Mouse (Mus musculus) kidney, embryonic 14.5 days (tissue): ENCODE results near the gene Pex5l. TPM values are rescaled to one million over a fixed set of nuclear protein-coding genes. Genes with fewer than 3 reads are reported as not detected.

Experiments
- ATAC-seq: fragments of 200-750 bp; cut with Nextera tagmentation; 2 replicates; pipeline ENCODE4 v1.8.0; 2017; ENCODE audit warnings: moderate number of reproducible peaks, mild to moderate bottlenecking, moderate TSS enrichment, moderate library complexity; ENCODE audit not compliant: low FRiP score, low TSS enrichment
- H3K27ac ChIP-seq: fragments of 300-500 bp; sonication (generic); 2 replicates; pipeline ENCODE4 v1.5.1; 2014; ENCODE audit warnings: low read depth, mild to moderate bottlenecking, low read length, moderate library complexity, mixed read lengths
- H3K27me3 ChIP-seq: fragments of 300-500 bp; sonication (generic); 2 replicates; pipeline ENCODE4 v1.6.1; 2014; ENCODE audit warnings: mild to moderate bottlenecking, low read length; ENCODE audit not compliant: control insufficient read depth, insufficient read depth
- H3K36me3 ChIP-seq: fragments of 300-500 bp; sonication (generic); 2 replicates; pipeline ENCODE4 v1.6.1; 2014; ENCODE audit warnings: low read length, mixed read lengths; ENCODE audit not compliant: control insufficient read depth, insufficient read depth
- H3K4me1 ChIP-seq: fragments of 300-500 bp; sonication (generic); 2 replicates; pipeline ENCODE4 v1.6.1; 2014; ENCODE audit warnings: low read length, mixed read lengths; ENCODE audit not compliant: control insufficient read depth, insufficient read depth
- H3K4me2 ChIP-seq: fragments of 300-500 bp; sonication (generic); replicated peaks from 2 replicates; pipeline ENCODE4 v1.6.1; 2014; ENCODE audit warnings: low read depth, mild to moderate bottlenecking, low read length
- H3K4me3 ChIP-seq: fragments of 300-500 bp; sonication (generic); 2 replicates; pipeline ENCODE4 v1.5.1; 2014; ENCODE audit warnings: mild to moderate bottlenecking, low read length
- H3K9ac ChIP-seq: fragments of 300-500 bp; sonication (generic); 2 replicates; pipeline ENCODE4 v1.6.1; 2014; ENCODE audit warnings: low read depth, mild to moderate bottlenecking, low read length, moderate library complexity
- H3K9me3 ChIP-seq: fragments of 300-500 bp; sonication (generic); 2 replicates; pipeline ENCODE4 v1.6.1; 2016; ENCODE audit warnings: low read length; ENCODE audit not compliant: control insufficient read depth
- WGBS: fragments of 180-500 bp; shearing (Covaris S2); extraction: QIAGEN DNeasy Blood & Tissue Kit; methylation state at CpG from one replicate; pipeline ENCODE4 v1.1.7; 2014; 5-methylcytosine and 5-hydroxymethylcytosine counted together
- polyA plus RNA-seq: library from polyadenylated mRNA; unstranded; fragments of >200 nt; fragmentation: Nextera tagmentation; extraction: Ambion mirVana; gene quantifications from 2 replicates; pipeline ENCODE4 v1.2.1, GENCODE M21; 2014

The Pex5l gene
- polyA plus RNA-seq, 1 experiment from 2014 or later = not detected

DNA sequence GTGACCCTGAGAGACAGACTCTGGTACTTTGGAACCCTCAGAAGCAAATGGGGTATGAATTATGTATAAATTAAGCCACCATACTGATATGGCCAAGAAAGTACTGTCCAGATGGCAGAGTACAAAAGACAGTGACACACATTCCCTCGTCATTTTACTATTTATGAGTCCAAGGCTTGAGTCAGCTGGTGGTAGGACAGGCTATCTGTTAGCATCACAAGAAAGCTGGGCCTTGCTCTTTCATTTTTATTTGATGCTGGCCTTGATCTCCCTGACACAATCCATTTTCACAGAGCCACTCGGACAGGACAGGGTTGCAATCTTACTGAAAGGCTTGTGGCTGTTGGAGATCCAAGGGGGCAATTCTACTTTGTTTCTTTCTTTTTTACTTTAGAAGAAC, 67.4 kb downstream of the Pex5l start:
- WGBS = 82% methylated on average over 2 of the region's 2 CpGs
- no peaks in the 10 kb centered on the region for H3K36me3 ChIP-seq
- no peak overlapping the region for H3K27ac ChIP-seq
- no peaks in the 10 kb centered on the region for H3K4me1 ChIP-seq
- no peak for ATAC-seq
- H3K9me3 ChIP-seq = no peaks in the 10 kb centered on the region
- no peak overlapping the region for H3K9ac ChIP-seq
- H3K4me3 ChIP-seq = no peak overlapping the region
- H3K4me2 ChIP-seq = no peak overlapping the region
- no peaks in the 10 kb centered on the region for H3K27me3 ChIP-seq

DNA sequence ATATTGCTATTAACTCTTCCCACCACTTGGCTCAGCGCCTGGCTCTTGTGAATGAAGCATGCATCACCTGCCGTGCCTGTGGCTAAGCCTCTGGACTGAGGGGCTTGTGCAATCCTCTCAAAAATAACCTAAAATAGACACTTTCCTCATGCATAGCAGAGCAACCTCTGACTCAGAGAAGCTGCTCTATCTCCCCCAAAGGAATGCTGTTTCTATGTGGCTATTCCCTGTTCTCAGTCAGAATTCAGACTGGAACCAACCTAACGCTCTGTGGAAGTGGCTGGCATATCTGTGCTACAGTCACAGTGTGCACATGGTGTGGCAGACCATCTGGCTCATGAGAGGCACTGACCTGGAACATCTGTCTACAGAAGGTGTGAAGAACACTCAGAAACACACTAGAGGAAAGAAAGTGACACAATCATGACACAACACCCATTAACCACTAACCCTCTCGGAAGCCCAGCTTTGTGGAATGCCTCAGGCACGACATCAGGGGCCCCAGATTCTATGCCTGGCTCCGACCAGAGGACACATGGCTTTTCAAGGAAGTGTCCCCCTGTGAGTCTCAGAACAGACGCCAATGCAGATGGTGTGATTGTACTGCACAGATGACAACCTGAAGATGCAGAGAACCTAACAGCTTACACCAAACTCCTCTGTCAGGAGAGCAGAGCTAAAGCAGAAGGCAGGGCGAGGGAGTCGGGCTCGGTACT, 68.6 kb downstream of the Pex5l start:
- Histone ChIP-seq H3K27me3 (no peaks in the 10 kb centered on the region), H3K9ac (no peak overlapping the region), H3K4me3 (no peak overlapping the region), H3K27ac (no peak overlapping the region), H3K9me3 (no peaks in the 10 kb centered on the region), H3K36me3 (no peaks in the 10 kb centered on the region), H3K4me2 (no peak overlapping the region), H3K4me1 (no peaks in the 10 kb centered on the region)
- 52% methylated on average over 10 of the region's 10 CpGs for WGBS
- no peak for ATAC-seq

DNA sequence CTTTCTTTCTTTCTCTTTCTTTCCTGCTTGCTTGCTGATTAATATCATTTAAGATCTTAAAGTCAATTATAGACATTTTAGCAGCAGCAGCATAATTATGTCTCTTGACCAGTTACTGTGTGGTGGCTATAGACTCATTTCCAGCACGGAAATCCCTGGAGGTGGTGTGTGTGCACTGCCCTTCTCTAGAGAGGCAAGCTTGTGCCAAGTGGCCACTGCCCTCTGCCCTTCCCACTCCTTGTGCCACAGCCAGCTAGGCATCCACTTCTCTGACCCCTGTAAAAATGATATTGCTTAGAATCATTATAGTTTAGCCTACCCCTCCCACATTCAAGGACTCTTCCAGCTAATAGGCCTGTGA, 69.2 kb downstream of the Pex5l start:
- H3K9me3 ChIP-seq = no peaks in the 10 kb centered on the region
- ATAC-seq = no peak
- no peak overlapping the region for H3K4me2 ChIP-seq
- H3K36me3 ChIP-seq = no peaks in the 10 kb centered on the region
- 67% methylated on average over 1 of the region's 1 CpGs for WGBS
- no peak overlapping the region for H3K27ac ChIP-seq
- H3K4me1 ChIP-seq = no peaks in the 10 kb centered on the region
- H3K27me3 ChIP-seq = no peaks in the 10 kb centered on the region
- H3K4me3 ChIP-seq = no peak overlapping the region
- H3K9ac ChIP-seq = no peak overlapping the region

DNA sequence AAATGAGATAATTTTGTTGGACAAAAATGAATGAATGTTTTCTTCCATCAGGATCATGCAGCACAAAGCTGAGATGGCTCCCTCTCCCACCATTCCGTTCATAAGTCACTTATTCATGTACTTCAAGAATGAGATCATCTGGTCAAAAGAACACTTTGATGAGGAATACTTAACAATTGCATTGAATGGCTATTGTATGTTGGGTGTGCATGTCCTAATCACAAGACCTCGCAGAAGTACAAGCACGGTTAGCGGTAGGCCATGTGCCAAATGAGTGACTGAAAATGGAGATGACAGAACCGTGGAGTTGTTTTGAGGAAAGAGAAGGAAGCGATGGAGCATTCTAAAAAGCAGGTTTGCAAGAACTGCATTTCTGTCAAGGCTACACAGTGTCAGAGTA, 72.3 kb downstream of the Pex5l start:
- Histone ChIP-seq H3K4me1 (no peaks in the 10 kb centered on the region), H3K27me3 (no peaks in the 10 kb centered on the region), H3K9ac (no peak overlapping the region), H3K4me2 (no peak overlapping the region), H3K4me3 (no peak overlapping the region), H3K27ac (no peak overlapping the region), H3K36me3 (no peaks in the 10 kb centered on the region), H3K9me3 (no peaks in the 10 kb centered on the region)
- no peak for ATAC-seq
- WGBS = 95% methylated on average over 6 of the region's 6 CpGs

DNA sequence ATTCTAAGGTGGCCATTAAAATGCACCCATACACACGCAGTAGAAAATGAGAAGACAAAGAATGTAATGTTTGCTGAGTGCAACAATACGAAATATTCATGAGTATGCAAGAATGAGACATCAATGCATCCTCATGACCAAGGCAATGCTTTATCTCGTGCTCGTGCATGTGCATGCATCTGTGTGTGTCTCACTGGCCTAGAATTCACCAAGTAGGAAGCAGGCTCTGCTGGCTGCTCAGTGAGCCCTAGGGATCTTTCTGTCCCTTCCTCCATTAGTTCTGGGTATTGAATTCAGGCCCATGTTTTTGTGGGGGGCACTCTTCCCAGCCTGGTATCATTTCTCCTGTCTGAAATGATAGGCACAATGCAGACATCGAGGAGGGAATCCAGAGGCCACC, 74.9 kb downstream of the Pex5l start:
- no peak overlapping the region for H3K27ac ChIP-seq
- no peak overlapping the region for H3K9ac ChIP-seq
- no peak for ATAC-seq
- 83% methylated on average over 5 of the region's 5 CpGs for WGBS
- no peaks in the 10 kb centered on the region for H3K36me3 ChIP-seq
- no peaks in the 10 kb centered on the region for H3K4me1 ChIP-seq
- no peak overlapping the region for H3K4me2 ChIP-seq
- no peak overlapping the region for H3K4me3 ChIP-seq
- no peaks in the 10 kb centered on the region for H3K9me3 ChIP-seq
- H3K27me3 ChIP-seq = no peaks in the 10 kb centered on the region

DNA sequence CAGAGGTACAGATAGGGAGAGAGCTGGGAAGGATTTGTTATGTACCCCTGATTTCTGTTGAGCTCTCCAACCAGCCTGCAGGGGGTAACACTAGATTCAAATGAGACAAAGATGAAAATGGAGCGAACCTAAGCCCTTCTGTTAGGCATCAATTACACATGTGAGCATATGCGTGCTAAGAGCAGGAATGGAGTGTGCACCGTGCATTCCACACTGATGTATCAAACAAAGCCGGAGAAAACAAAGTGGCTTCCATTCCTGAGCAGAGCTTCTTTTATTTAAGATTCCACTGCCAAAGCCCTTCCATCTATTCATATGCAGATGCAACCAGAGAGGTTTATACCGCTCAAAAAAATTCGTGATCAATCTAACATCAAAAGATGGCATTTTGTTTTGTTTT, 79.5 kb downstream of the Pex5l start:
- H3K4me1 ChIP-seq = no peaks in the 10 kb centered on the region
- H3K36me3 ChIP-seq = no peaks in the 10 kb centered on the region
- no peaks in the 10 kb centered on the region for H3K27me3 ChIP-seq
- 71% methylated on average over 6 of the region's 6 CpGs for WGBS
- no peak overlapping the region for H3K9ac ChIP-seq
- no peak overlapping the region for H3K27ac ChIP-seq
- H3K4me2 ChIP-seq = no peak overlapping the region
- no peaks in the 10 kb centered on the region for H3K9me3 ChIP-seq
- ATAC-seq = no peak
- H3K4me3 ChIP-seq = no peak overlapping the region

DNA sequence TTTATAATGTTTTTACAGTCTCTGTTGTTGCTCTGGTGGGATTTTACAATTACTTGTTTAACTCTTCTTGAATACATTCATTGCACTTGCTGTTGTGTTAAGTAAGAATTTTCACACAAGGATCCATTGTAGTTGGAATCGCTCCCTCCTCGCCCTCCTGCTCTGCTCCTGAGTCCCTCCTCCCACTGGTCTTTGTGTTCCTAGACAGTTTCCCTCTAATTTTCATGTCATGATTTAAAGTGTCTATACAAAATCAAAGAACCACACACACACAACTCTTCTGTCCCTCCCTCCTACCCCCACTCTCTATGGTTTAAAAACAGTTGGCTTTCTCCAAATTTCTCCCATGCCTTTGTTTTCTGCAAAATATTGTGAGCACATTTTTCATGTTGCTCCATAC, 81.6 kb downstream of the Pex5l start:
- ATAC-seq = no peak
- WGBS = 73% methylated on average over 2 of the region's 2 CpGs
- no peak overlapping the region for H3K4me3 ChIP-seq
- H3K27ac ChIP-seq = no peak overlapping the region
- H3K4me1 ChIP-seq = no peaks in the 10 kb centered on the region
- no peak overlapping the region for H3K9ac ChIP-seq
- H3K27me3 ChIP-seq = no peaks in the 10 kb centered on the region
- H3K9me3 ChIP-seq = no peaks in the 10 kb centered on the region
- H3K36me3 ChIP-seq = no peaks in the 10 kb centered on the region
- H3K4me2 ChIP-seq = no peak overlapping the region

DNA sequence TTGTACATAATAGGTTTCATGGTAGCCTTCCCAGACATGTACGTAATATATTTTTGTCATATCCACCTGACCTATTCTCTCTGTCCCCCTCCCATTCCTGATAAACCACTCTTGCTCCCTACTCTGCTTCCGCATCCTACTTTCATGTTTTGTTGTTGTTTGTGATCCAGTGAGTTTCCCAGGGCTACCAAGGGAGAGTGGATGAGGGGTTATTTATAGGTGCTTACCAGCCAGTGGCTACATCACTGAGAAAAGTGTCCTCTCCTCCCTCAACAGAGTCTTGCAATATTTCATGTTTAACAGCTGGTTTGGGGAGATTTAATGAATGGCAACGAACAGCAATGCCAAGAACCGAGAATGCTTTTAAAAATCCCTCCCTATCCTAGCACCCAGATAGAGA, 82.0 kb downstream of the Pex5l start:
- Histone ChIP-seq H3K27ac (no peak overlapping the region), H3K4me2 (no peak overlapping the region), H3K36me3 (no peaks in the 10 kb centered on the region), H3K27me3 (no peaks in the 10 kb centered on the region), H3K4me1 (no peaks in the 10 kb centered on the region), H3K4me3 (no peak overlapping the region), H3K9me3 (no peaks in the 10 kb centered on the region), H3K9ac (no peak overlapping the region)
- no peak for ATAC-seq
- 70% methylated on average over 4 of the region's 4 CpGs for WGBS

DNA sequence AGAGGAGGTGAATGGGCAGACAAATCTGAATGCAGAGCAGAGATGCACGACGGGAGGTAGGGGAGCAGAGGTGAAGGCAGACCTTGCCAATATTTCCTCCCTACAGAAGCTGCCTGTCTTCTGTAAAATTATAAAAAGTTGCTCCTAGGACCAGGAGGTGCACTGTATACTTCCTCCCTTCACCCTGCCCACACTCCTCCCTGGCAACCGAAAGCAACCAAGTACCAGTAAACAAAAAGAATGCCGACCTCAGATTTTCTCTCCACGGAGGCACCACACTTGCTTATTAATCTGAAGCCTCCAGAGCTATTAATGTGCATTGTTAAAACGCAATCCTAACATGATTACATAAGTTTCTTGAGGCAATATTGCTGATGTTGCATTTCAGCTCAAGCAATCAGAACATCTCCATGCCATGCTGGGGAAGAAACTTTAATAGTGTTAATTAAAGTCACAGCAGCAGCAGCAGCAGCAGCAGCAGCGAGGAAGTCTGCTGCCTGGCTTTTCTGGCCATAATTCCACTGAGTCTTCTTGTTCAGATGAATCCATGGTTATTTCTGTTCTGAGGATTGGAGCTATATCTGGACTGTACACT, 82.6 kb downstream of the Pex5l start:
- Histone ChIP-seq H3K4me2 (no peak overlapping the region), H3K9ac (no peak overlapping the region), H3K4me1 (no peaks in the 10 kb centered on the region), H3K4me3 (no peak overlapping the region), H3K36me3 (no peaks in the 10 kb centered on the region), H3K27ac (no peak overlapping the region), H3K27me3 (no peaks in the 10 kb centered on the region), H3K9me3 (no peaks in the 10 kb centered on the region)
- ATAC-seq = no peak
- 65% methylated on average over 7 of the region's 7 CpGs for WGBS
